Mouse (Mus musculus): Measurements from ENCODE around the gene Shmt2. TPM values are rescaled to one million over a fixed set of nuclear protein-coding genes. Genes with fewer than 3 reads are reported as not detected.

The Shmt2 gene
- polyA plus RNA-seq, 1 experiment from 2014 or later, result 71.7 TPM

DNA sequence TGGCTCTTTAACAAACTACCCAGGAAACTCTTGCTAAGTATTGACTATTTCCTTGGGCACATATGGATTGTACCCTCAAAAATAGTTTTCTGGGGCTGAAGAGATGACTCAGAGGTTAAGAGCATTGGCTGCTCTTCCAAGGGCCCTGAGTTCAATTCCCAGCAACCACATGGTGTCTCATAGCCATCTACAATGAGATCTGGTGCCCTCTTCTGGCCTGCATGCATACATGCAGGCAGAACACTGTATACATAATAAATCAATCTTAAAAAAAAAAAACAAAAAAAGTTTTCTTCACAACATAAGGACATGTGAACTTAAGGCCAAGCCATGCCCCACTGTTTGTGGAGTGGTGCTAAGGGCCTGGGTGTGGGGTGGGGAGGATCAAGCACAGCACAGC, 38.9 kb upstream of the Shmt2 start:
- H3K9me3 ChIP-seq (ENCODE audit: control insufficient read depth, low read length), result no peaks in the 10 kb centered on the region
- H3K9ac ChIP-seq (ENCODE audit: low read length), result no peak overlapping the region
- H3K27ac ChIP-seq (replicated peaks in 1 of 2; ENCODE audit: control insufficient read depth in 1 of 2, insufficient read depth in 1 of 2, low read depth in 2 of 2, low read length in 2 of 2), result no peak overlapping the region
- peaks cover 62% of the 10 kb centered on the region for H3K36me3 ChIP-seq (ENCODE audit: control insufficient read depth, insufficient read depth, low read length)
- no peak overlapping the region for H3K4me2 ChIP-seq (ENCODE audit: low read length)
- no peak for ATAC-seq (ENCODE audit: insufficient number of reproducible peaks, insufficient read depth, low FRiP score, low read depth)
- H3K4me3 ChIP-seq (ENCODE audit: control insufficient read depth in 1 of 2, insufficient read depth in 1 of 2, low read depth in 1 of 2, low read length in 2 of 2), result no peak overlapping the region
- H3K27me3 ChIP-seq (ENCODE audit: control insufficient read depth, insufficient read depth, low read length), result no peaks in the 10 kb centered on the region
- H3K4me1 ChIP-seq (ENCODE audit: control insufficient read depth in 2 of 2, insufficient read depth in 2 of 2, low read length in 2 of 2), result peaks cover 14 to 16% of the 10 kb centered on the region in 2 experiments

DNA sequence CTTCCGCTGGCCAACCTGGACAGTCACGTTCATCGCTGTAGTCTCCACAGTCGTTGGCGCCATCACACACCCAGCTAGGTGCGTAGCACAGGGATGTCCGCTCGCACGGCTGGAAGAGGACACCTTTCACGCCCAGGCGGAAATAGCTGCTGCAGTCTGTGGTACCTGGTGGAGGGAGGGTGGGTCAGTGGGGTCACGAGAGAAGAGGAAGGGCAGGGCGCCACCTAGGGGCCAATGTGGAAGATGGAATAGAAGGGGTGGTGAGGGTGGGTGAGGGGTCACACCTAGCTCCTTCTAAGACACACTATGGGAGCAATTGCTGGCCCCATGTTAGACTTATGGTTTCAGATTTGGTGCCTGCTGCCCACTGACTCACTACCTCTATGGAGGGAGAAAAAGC, 35.2 kb upstream of the Shmt2 start:
- no peaks in the 10 kb centered on the region for H3K4me1 ChIP-seq (ENCODE audit: control insufficient read depth in 2 of 2, insufficient read depth in 2 of 2, low read length in 2 of 2)
- ATAC-seq (ENCODE audit: insufficient number of reproducible peaks, insufficient read depth, low FRiP score, low read depth), result no peak
- no peaks in the 10 kb centered on the region for H3K9me3 ChIP-seq (ENCODE audit: control insufficient read depth, low read length)
- H3K4me2 ChIP-seq (ENCODE audit: low read length), result no peak overlapping the region
- H3K36me3 ChIP-seq (ENCODE audit: control insufficient read depth, insufficient read depth, low read length), result peaks cover 90% of the 10 kb centered on the region
- no peak overlapping the region for H3K9ac ChIP-seq (ENCODE audit: low read length)
- no peak overlapping the region for H3K27ac ChIP-seq (replicated peaks in 1 of 2; ENCODE audit: control insufficient read depth in 1 of 2, insufficient read depth in 1 of 2, low read depth in 2 of 2, low read length in 2 of 2)
- no peaks in the 10 kb centered on the region for H3K27me3 ChIP-seq (ENCODE audit: control insufficient read depth, insufficient read depth, low read length)
- no peak overlapping the region for H3K4me3 ChIP-seq (ENCODE audit: control insufficient read depth in 1 of 2, insufficient read depth in 1 of 2, low read depth in 1 of 2, low read length in 2 of 2)
- WGBS, result 90% methylated on average over 13 of the region's 13 CpGs

DNA sequence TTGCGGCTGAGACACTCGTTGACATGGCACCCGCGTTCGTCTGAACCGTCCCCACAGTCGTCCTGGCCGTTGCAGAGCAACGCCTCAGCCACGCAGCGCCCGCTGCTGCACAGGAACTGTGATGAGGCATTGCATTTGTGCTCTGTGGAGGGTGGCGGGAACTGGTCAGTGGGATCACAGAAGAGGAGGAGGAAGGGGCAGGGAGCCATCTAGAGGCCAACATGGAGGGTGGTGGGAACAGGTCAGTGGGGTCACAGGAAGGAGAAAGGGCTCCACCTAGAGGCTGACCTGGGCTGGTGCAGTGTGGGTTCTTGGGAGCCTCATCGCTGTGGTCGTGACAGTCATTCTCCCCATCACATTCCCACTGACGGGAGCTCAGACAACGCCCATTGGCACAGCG, 33.5 kb upstream of the Shmt2 start:
- no peak overlapping the region for H3K4me3 ChIP-seq (ENCODE audit: control insufficient read depth in 1 of 2, insufficient read depth in 1 of 2, low read depth in 1 of 2, low read length in 2 of 2)
- no peak for ATAC-seq (ENCODE audit: insufficient number of reproducible peaks, insufficient read depth, low FRiP score, low read depth)
- WGBS, result 69% methylated on average over 18 of the region's 18 CpGs

DNA sequence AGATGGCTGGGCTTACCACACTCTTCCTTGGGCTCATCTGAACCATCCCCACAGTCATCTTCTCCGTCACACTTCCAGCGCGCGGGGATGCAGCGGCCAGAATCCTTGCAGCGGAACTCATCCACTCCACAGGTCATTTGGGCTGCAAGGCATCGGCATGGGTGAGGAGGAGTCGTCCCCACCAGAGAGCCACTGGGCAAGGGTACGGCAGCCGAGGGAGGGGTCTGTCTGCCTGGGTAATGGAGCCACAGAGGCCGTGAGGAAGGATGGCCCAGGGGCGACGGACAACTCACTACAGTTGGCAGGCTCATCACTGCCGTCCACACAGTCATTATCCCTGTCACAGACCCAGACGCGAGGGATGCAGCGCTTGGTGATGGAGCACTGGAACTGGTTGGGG, 27.6 kb upstream of the Shmt2 start:
- Histone ChIP-seq H3K4me2 (ENCODE audit: low read length) (no peak overlapping the region), H3K4me1 (ENCODE audit: control insufficient read depth in 2 of 2, insufficient read depth in 2 of 2, low read length in 2 of 2) (no peaks in the 10 kb centered on the region), H3K9me3 (ENCODE audit: control insufficient read depth, low read length) (no peaks in the 10 kb centered on the region), H3K4me3 (ENCODE audit: control insufficient read depth in 1 of 2, insufficient read depth in 1 of 2, low read depth in 1 of 2, low read length in 2 of 2) (no peak overlapping the region), H3K27me3 (ENCODE audit: control insufficient read depth, insufficient read depth, low read length) (no peaks in the 10 kb centered on the region), H3K36me3 (ENCODE audit: control insufficient read depth, insufficient read depth, low read length) (peaks cover 88% of the 10 kb centered on the region), H3K9ac (ENCODE audit: low read length) (no peak overlapping the region), H3K27ac (replicated peaks in 1 of 2; ENCODE audit: control insufficient read depth in 1 of 2, insufficient read depth in 1 of 2, low read depth in 2 of 2, low read length in 2 of 2) (no peak overlapping the region)
- 87% methylated on average over 17 of the region's 17 CpGs for WGBS
- ATAC-seq (ENCODE audit: insufficient number of reproducible peaks, insufficient read depth, low FRiP score, low read depth), result no peak

More for the DNA sequence above, 33.5 kb upstream of the Shmt2 start:
- H3K27me3 ChIP-seq (ENCODE audit: control insufficient read depth, insufficient read depth, low read length), result no peaks in the 10 kb centered on the region
- H3K9me3 ChIP-seq (ENCODE audit: control insufficient read depth, low read length), result no peaks in the 10 kb centered on the region
- H3K36me3 ChIP-seq (ENCODE audit: control insufficient read depth, insufficient read depth, low read length), result peaks cover 94% of the 10 kb centered on the region
- H3K27ac ChIP-seq (replicated peaks in 1 of 2; ENCODE audit: control insufficient read depth in 1 of 2, insufficient read depth in 1 of 2, low read depth in 2 of 2, low read length in 2 of 2), result no peak overlapping the region
- no peak overlapping the region for H3K4me2 ChIP-seq (ENCODE audit: low read length)
- no peak overlapping the region for H3K9ac ChIP-seq (ENCODE audit: low read length)
- H3K4me1 ChIP-seq (ENCODE audit: control insufficient read depth in 2 of 2, insufficient read depth in 2 of 2, low read length in 2 of 2), result no peaks in the 10 kb centered on the region

DNA sequence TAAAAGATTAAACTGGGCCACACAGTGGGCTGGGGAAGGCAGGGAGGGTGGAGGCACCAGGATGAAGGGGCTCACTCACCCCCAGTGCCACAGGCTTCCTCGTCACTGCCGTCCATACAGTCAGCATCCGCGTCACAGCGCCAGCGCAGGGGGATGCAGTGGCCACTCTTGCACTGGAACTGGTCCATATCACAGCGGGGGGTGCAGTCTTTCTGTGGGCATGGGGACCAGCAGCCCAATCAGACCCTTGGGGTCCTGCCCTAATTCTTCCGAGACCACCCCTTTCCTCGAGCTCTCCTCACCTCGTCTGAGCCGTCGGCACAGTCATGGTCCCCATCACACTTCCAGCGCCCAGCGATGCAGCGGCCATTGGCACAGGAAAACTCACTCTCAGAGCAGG, 26.0 kb upstream of the Shmt2 start:
- Histone ChIP-seq H3K4me3 (ENCODE audit: control insufficient read depth in 1 of 2, insufficient read depth in 1 of 2, low read depth in 1 of 2, low read length in 2 of 2) (no peak overlapping the region), H3K9ac (ENCODE audit: low read length) (no peak overlapping the region), H3K27ac (replicated peaks in 1 of 2; ENCODE audit: control insufficient read depth in 1 of 2, insufficient read depth in 1 of 2, low read depth in 2 of 2, low read length in 2 of 2) (no peak overlapping the region), H3K4me2 (ENCODE audit: low read length) (no peak overlapping the region), H3K36me3 (ENCODE audit: control insufficient read depth, insufficient read depth, low read length) (peaks cover 83% of the 10 kb centered on the region), H3K4me1 (ENCODE audit: control insufficient read depth in 2 of 2, insufficient read depth in 2 of 2, low read length in 2 of 2) (no peaks in the 10 kb centered on the region), H3K27me3 (ENCODE audit: control insufficient read depth, insufficient read depth, low read length) (no peaks in the 10 kb centered on the region), H3K9me3 (ENCODE audit: control insufficient read depth, low read length) (no peaks in the 10 kb centered on the region)
- 89% methylated on average over 15 of the region's 15 CpGs for WGBS
- ATAC-seq (ENCODE audit: insufficient number of reproducible peaks, insufficient read depth, low FRiP score, low read depth), result no peak

DNA sequence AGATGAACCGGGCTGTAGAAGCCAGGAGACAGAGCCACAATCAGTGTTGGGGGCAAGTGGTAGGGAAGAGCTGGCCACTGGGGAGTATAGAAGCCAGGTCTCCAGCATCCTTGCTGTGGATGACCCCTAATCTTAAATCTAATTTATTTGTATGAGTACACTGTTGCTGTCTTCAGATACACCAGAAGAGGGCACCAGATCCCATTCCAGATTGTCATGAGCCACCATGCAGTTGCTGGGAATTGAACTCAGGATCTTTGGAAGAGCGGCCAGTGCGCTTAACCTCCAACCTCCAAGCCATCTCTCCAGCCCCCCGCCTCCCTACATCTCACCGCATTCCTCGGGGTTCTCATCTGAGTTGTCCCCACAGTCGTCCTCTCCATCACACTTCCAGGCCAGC, 24.3 kb upstream of the Shmt2 start:
- Histone ChIP-seq H3K4me1 (ENCODE audit: control insufficient read depth in 2 of 2, insufficient read depth in 2 of 2, low read length in 2 of 2) (no peaks in the 10 kb centered on the region; a peak in 1 of 4 replicates), H3K4me3 (ENCODE audit: control insufficient read depth in 1 of 2, insufficient read depth in 1 of 2, low read depth in 1 of 2, low read length in 2 of 2) (no peak overlapping the region), H3K9me3 (ENCODE audit: control insufficient read depth, low read length) (no peaks in the 10 kb centered on the region), H3K27ac (replicated peaks in 1 of 2; ENCODE audit: control insufficient read depth in 1 of 2, insufficient read depth in 1 of 2, low read depth in 2 of 2, low read length in 2 of 2) (no peak overlapping the region), H3K4me2 (ENCODE audit: low read length) (no peak overlapping the region), H3K9ac (ENCODE audit: low read length) (no peak overlapping the region), H3K36me3 (ENCODE audit: control insufficient read depth, insufficient read depth, low read length) (peaks cover 80% of the 10 kb centered on the region), H3K27me3 (ENCODE audit: control insufficient read depth, insufficient read depth, low read length) (no peaks in the 10 kb centered on the region)
- no peak for ATAC-seq (ENCODE audit: insufficient number of reproducible peaks, insufficient read depth, low FRiP score, low read depth)
- WGBS, result 85% methylated on average over 7 of the region's 7 CpGs

DNA sequence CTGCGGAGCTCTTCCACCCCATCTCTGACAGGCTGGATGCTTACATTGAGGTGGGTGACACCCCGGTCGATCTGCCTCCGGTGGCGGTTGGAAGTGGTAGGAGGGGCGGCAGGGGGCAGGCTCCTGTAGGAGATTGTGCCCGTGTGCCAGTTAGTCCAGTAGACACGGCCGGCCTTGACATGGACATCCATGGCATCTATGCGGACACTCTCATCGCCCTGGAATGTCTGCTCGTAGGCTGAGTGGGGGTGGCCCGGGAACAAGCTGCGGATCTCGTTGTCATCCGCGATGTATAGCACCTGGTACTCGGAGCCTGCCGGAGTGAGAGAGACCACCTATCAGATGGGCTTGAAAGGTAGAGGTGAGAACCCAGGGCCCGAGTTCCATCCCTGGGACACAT, 22.1 kb upstream of the Shmt2 start:
- Histone ChIP-seq H3K27me3 (ENCODE audit: control insufficient read depth, insufficient read depth, low read length) (no peaks in the 10 kb centered on the region), H3K4me3 (ENCODE audit: control insufficient read depth in 1 of 2, insufficient read depth in 1 of 2, low read depth in 1 of 2, low read length in 2 of 2) (no peak overlapping the region), H3K4me2 (ENCODE audit: low read length) (no peak overlapping the region), H3K36me3 (ENCODE audit: control insufficient read depth, insufficient read depth, low read length) (peaks cover 76% of the 10 kb centered on the region), H3K9ac (ENCODE audit: low read length) (no peak overlapping the region), H3K9me3 (ENCODE audit: control insufficient read depth, low read length) (no peaks in the 10 kb centered on the region), H3K4me1 (ENCODE audit: control insufficient read depth in 2 of 2, insufficient read depth in 2 of 2, low read length in 2 of 2) (no peaks in the 10 kb centered on the region; a peak in 1 of 4 replicates), H3K27ac (replicated peaks in 1 of 2; ENCODE audit: control insufficient read depth in 1 of 2, insufficient read depth in 1 of 2, low read depth in 2 of 2, low read length in 2 of 2) (no peak overlapping the region)
- WGBS, result 84% methylated on average over 20 of the region's 20 CpGs
- no peak for ATAC-seq (ENCODE audit: insufficient number of reproducible peaks, insufficient read depth, low FRiP score, low read depth)

DNA sequence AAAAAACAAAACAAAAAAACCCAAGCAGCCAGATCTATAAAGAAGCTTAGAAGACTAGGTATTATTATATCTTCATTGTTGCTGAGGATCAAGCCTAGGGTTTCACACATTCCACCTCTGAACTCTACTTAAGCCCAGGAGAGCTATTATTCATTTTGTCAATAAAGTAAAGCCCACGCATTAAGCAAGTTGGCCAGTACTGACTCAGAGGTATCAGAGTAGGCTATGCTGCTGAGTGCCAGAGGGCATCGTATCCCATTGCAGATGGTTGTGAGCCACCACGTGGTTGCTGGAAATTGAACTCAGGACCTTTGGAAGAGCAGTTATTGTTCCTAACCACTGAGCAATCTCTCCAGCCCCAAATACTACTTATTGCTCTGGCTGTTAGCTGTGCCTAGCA, 21.7 kb upstream of the Shmt2 start:
- Histone ChIP-seq H3K4me3 (ENCODE audit: control insufficient read depth in 1 of 2, insufficient read depth in 1 of 2, low read depth in 1 of 2, low read length in 2 of 2) (no peak overlapping the region), H3K4me1 (ENCODE audit: control insufficient read depth in 2 of 2, insufficient read depth in 2 of 2, low read length in 2 of 2) (no peaks in the 10 kb centered on the region; a peak in 1 of 4 replicates), H3K36me3 (ENCODE audit: control insufficient read depth, insufficient read depth, low read length) (peaks cover 72% of the 10 kb centered on the region), H3K4me2 (ENCODE audit: low read length) (no peak overlapping the region), H3K27ac (replicated peaks in 1 of 2; ENCODE audit: control insufficient read depth in 1 of 2, insufficient read depth in 1 of 2, low read depth in 2 of 2, low read length in 2 of 2) (no peak overlapping the region), H3K9ac (ENCODE audit: low read length) (no peak overlapping the region), H3K9me3 (ENCODE audit: control insufficient read depth, low read length) (no peaks in the 10 kb centered on the region), H3K27me3 (ENCODE audit: control insufficient read depth, insufficient read depth, low read length) (no peaks in the 10 kb centered on the region)
- 87% methylated on average over 3 of the region's 3 CpGs for WGBS
- no peak for ATAC-seq (ENCODE audit: insufficient number of reproducible peaks, insufficient read depth, low FRiP score, low read depth)
